In genomic region chr13:108214081-108214484, GRCm38 (mm10) we compare ENCODE assay signal across 8 mouse cellular contexts. TPM values are rescaled to one million over a fixed set of nuclear protein-coding genes. Genes with fewer than 3 reads are reported as not detected.
DNase-seq lines count a peak whose midpoint lies in the region; ATAC-seq and TF ChIP-seq lines count a peak whose summit lies in the region.

Gene Elovl7 (plus strand): TSS chr13:108214404.

- H3K4me2 ChIP-seq in heart, postnatal 0 days (ENCODE audit: low read depth, low read length), result peak within 1 kb of the TSS; percentile 100
- H3K4me2 ChIP-seq in liver, embryonic 15.5 days, result peak within 1 kb of the TSS; percentile 85
- peak within 1 kb of the TSS; percentile 100 for H3K4me2 ChIP-seq in neural tube, embryonic 13.5 days

- H3K4me1 ChIP-seq in forebrain, embryonic 10.5 days, result peaks cover 19% of the 10 kb centered on the region
- 0 out of 2 replicates have a peak, but pooled peaks cover 4% of the 10 kb centered on the region for H3K4me1 ChIP-seq in heart, postnatal 0 days (ENCODE audit: control insufficient read depth, insufficient read depth)
- peaks cover 15% of the 10 kb centered on the region for H3K4me1 ChIP-seq in liver, embryonic 15.5 days (replicated peaks)
- peaks cover 17% of the 10 kb centered on the region for H3K4me1 ChIP-seq in neural tube, embryonic 13.5 days (replicated peaks)
- H3K4me1 ChIP-seq in testis, adult 2 months (ENCODE audit: control insufficient read depth, insufficient read depth, low read length), result peaks cover 4% of the 10 kb centered on the region

- TF ChIP-seq EP300 in heart, postnatal 0 days (IDR thresholded peaks at IDR 0.05; ENCODE audit: low read depth), result no peak

- no peak; the same call in 1 of the 2 replicates for TF ChIP-seq CTCF in heart, postnatal 0 days (IDR thresholded peaks at IDR 0.05; ENCODE audit: low read depth)
- TF ChIP-seq CTCF in testis, adult 2 months (IDR thresholded peaks at IDR 0.05; ENCODE audit: control insufficient read depth, insufficient read depth, insufficient replicate concordance, low read depth, low read length), result no peak

- DNase-seq in brain, embryonic 18.5 days (ENCODE audit: low read depth, low spot score), result peak; percentile 18
- DNase-seq in forebrain, embryonic 10.5 days (ENCODE audit: extremely low spot score, low spot score), result peak; percentile 50
- DNase-seq in heart, postnatal 0 days (ENCODE audit: low spot score), result peak; percentile 27
- peak; percentile 92 to 96 for DNase-seq in kidney, postnatal 36 days

- no peaks in the 10 kb centered on the region for H3K36me3 ChIP-seq in forebrain, embryonic 10.5 days (replicated peaks)
- no peaks in the 10 kb centered on the region for H3K36me3 ChIP-seq in heart, postnatal 0 days (replicated peaks; ENCODE audit: control insufficient read depth, insufficient read depth, low read length)
- H3K36me3 ChIP-seq in liver, embryonic 15.5 days (replicated peaks), result no peaks in the 10 kb centered on the region
- H3K36me3 ChIP-seq in neural tube, embryonic 13.5 days, result no peaks in the 10 kb centered on the region
- no peaks in the 10 kb centered on the region for H3K36me3 ChIP-seq in testis, adult 2 months (ENCODE audit: control insufficient read depth, insufficient read depth, low read length)

- no peaks in the 10 kb centered on the region for H3K9me3 ChIP-seq in forebrain, embryonic 10.5 days
- H3K9me3 ChIP-seq in heart, postnatal 0 days (replicated peaks; ENCODE audit: control insufficient read depth, low read length), result no peaks in the 10 kb centered on the region
- H3K9me3 ChIP-seq in liver, embryonic 15.5 days (replicated peaks), result no peaks in the 10 kb centered on the region
- H3K9me3 ChIP-seq in neural tube, embryonic 13.5 days, result no peaks in the 10 kb centered on the region

- H3K4me3 ChIP-seq in forebrain, embryonic 10.5 days, result peak within 1 kb of the TSS; percentile 83
- H3K4me3 ChIP-seq in heart, postnatal 0 days (ENCODE audit: low read depth, low read length), result peak within 1 kb of the TSS; percentile 85
- peak within 1 kb of the TSS; percentile 64 for H3K4me3 ChIP-seq in liver, embryonic 15.5 days (replicated peaks)
- peak within 1 kb of the TSS; percentile 73 for H3K4me3 ChIP-seq in neural tube, embryonic 13.5 days
- H3K4me3 ChIP-seq in testis, adult 2 months (ENCODE audit: control insufficient read depth, low read depth, low read length), result peak within 1 kb of the TSS; percentile 65

- H3K9ac ChIP-seq in heart, postnatal 0 days (replicated peaks; ENCODE audit: low read depth, low read length), result peak within 1 kb of the TSS; percentile 62
- H3K9ac ChIP-seq in liver, embryonic 15.5 days, result peak within 1 kb of the TSS; percentile 47; the same call in 1 of the 2 replicates
- H3K9ac ChIP-seq in neural tube, embryonic 13.5 days, result peak within 1 kb of the TSS; percentile 76

- WGBS in forebrain, embryonic 10.5 days, result under 1% methylated on average over 36 of the region's 40 CpGs
- under 1% methylated on average over 26 of the region's 40 CpGs for WGBS in heart, postnatal 0 days
- under 1% methylated on average over 37 of the region's 40 CpGs for WGBS in liver, embryonic 15.5 days (ENCODE audit: insufficient replicate concordance)
- under 1% methylated on average over 39 of the region's 40 CpGs for WGBS in neural tube, embryonic 13.5 days

- H3K27me3 ChIP-seq in forebrain, embryonic 10.5 days (ENCODE audit: poor library complexity, severe bottlenecking), result peaks cover 80% of the 10 kb centered on the region
- H3K27me3 ChIP-seq in heart, postnatal 0 days (ENCODE audit: control insufficient read depth, insufficient read depth, low read length), result peaks cover 59% of the 10 kb centered on the region
- peaks cover 52% of the 10 kb centered on the region for H3K27me3 ChIP-seq in liver, embryonic 15.5 days
- peaks cover 51% of the 10 kb centered on the region for H3K27me3 ChIP-seq in neural tube, embryonic 13.5 days
- no peaks in the 10 kb centered on the region; the same call in 1 of the 2 replicates for H3K27me3 ChIP-seq in testis, adult 2 months (ENCODE audit: control insufficient read depth, insufficient read depth, low read length)

- peak; percentile 91 for ATAC-seq in CD4-positive, CD25-positive, alpha-beta regulatory T cell, adult 4 months
- ATAC-seq in heart, postnatal 0 days (ENCODE audit: insufficient read depth, low read depth), result peak; percentile 89
- ATAC-seq in liver, embryonic 15.5 days (ENCODE audit: insufficient read depth), result peak; percentile 90
- ATAC-seq in neural tube, embryonic 13.5 days (ENCODE audit: low read depth), result peak; percentile 90

- no peak for TF ChIP-seq POLR2A in testis, adult 2 months (IDR thresholded peaks at IDR 0.05; ENCODE audit: control insufficient read depth, low read depth, low read length)

- peak within 1 kb of the TSS; percentile 83 for H3K27ac ChIP-seq in forebrain, embryonic 10.5 days
- H3K27ac ChIP-seq in heart, postnatal 0 days (ENCODE audit: low read depth), result no peak within 1 kb of the TSS
- H3K27ac ChIP-seq in liver, embryonic 15.5 days (replicated peaks), result no peak within 1 kb of the TSS
- no peak within 1 kb of the TSS for H3K27ac ChIP-seq in neural tube, embryonic 13.5 days (replicated peaks)
- H3K27ac ChIP-seq in testis, adult 2 months (ENCODE audit: control insufficient read depth, insufficient read depth, low read depth, low read length), result no peak within 1 kb of the TSS

RNA-seq across cellular contexts. Expression of gene Elovl7, which starts in this region (rescaled TPM):
- under 1 TPM; 0.15 to 0.22 TPM for polyA plus RNA-seq in CD4-positive, CD25-positive, alpha-beta regulatory T cell, adult 4 months (2017; shearing (Covaris generic))
- 0.81 and 0.89 TPM in 2 replicates for polyA plus RNA-seq in forebrain, embryonic 10.5 days (2016; fragmentation: Nextera tagmentation; extraction: Ambion mirVana)
- 0.95 and 2.7 TPM in 2 replicates for total RNA-seq in heart, postnatal 0 days (2014; rRNA removed; ENCODE audit: low replicate concordance)
- polyA plus RNA-seq in heart, postnatal 0 days (2015; fragmentation: Nextera tagmentation; extraction: Ambion mirVana), result 1.8 and 2.1 TPM in 2 replicates
- 2.0 and 2.1 TPM in 2 replicates for polyA plus RNA-seq in liver, embryonic 15.5 days (2015; fragmentation: Nextera tagmentation; extraction: Ambion mirVana)
- 2.2 and 2.5 TPM in 2 replicates for polyA plus RNA-seq in neural tube, embryonic 13.5 days (2015; fragmentation: Nextera tagmentation; extraction: Ambion mirVana)
- polyA plus RNA-seq in testis, adult 2 months (2012; rRNA removed), result 0.30 and 0.34 TPM in 2 replicates

Comparison
In these comparisons a context has a peak if more than half of its experiments do, and no peak if none do; other contexts are left out.
1. Peak in ATAC-seq in CD4-positive, CD25-positive, alpha-beta regulatory T cell, adult 4 months; RNA of the gene not detected or under 1 TPM.
2. Peak in DNase-seq, H3K4me3 ChIP-seq and H3K27ac ChIP-seq in forebrain, embryonic 10.5 days; RNA of the gene not detected or under 1 TPM.
3. DNase-seq: peak in every context shown above with its lines; median percentile 94 in kidney, postnatal 36 days; 50 in forebrain, embryonic 10.5 days; 27 in heart, postnatal 0 days; 18 in brain, embryonic 18.5 days.